Mouse (Mus musculus): ENCODE results near the gene Tacstd2. TPM values are rescaled to one million over a fixed set of nuclear protein-coding genes. Genes with fewer than 3 reads are reported as not detected.

The Tacstd2 gene
- 0.33 TPM for total RNA-seq (2023)

GRCm38 (mm10) chr6:67535777-67536054, at the start of gene Tacstd2:
Gene Tacstd2 (minus strand): TSS chr6:67535796.

DNA sequence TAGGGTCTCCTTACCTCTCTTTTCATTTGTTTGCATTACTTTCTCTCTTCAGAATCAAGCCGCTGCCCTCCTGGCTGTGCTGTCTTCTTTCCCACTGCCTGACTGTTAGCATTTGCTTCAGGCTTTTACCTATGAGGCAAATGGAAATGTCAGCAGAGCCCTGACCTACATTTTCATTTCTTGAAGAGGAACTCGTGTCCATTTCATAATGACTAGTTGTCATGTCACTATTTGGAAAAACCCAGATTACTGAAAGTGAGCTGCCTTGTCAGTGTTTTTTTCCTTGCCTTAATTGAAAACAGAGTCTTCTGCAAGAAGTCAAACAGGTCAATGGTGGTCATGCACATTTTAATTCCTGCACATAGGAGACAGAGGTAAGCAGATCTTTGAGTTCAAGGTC, 43.8 kb downstream of the Tacstd2 start, which contains the start of gene Il23r:
Gene Il23r (minus strand): TSS at position 101 of the 400 bp plus-strand sequence.

Other genes with a start within 250 kb of the Tacstd2 start
- 1.1 TPM for gene Il12rb2, start 159.6 kb downstream of the Tacstd2 start, total RNA-seq (2023)
- not detected for gene Il23r, start 43.9 kb downstream of the Tacstd2 start, total RNA-seq (2023)